Mouse (Mus musculus): ENCODE data around the gene Clcn1. TPM values are rescaled to one million over a fixed set of nuclear protein-coding genes. Genes with fewer than 3 reads are reported as not detected.

Clcn1 gene
- total RNA-seq (2017), result not detected in 3 replicates

- no peak for ATAC-seq (replicated peaks; ENCODE audit: insufficient number of reproducible peaks, low FRiP score, low TSS enrichment, poor library complexity, severe bottlenecking)
Observed at GRCm38 (mm10) chr6:42286448-42286847, at the start of gene Clcn1. TSS of gene Clcn1 (plus strand) at chr6:42286685.

GRCm38 (mm10) chr6:42237276-42237805, 49.1 kb upstream of the Clcn1 start:
- ATAC-seq (replicated peaks; ENCODE audit: insufficient number of reproducible peaks, low FRiP score, low TSS enrichment, poor library complexity, severe bottlenecking), result no peak

- ATAC-seq (replicated peaks; ENCODE audit: insufficient number of reproducible peaks, low FRiP score, low TSS enrichment, poor library complexity, severe bottlenecking), result no peak
Observed at GRCm38 (mm10) chr6:42241311-42242045, 45.0 kb upstream of the Clcn1 start.

- peak; percentile 98 for ATAC-seq (replicated peaks; ENCODE audit: insufficient number of reproducible peaks, low FRiP score, low TSS enrichment, poor library complexity, severe bottlenecking)
Observed at GRCm38 (mm10) chr6:42245711-42246353, 40.7 kb upstream of the Clcn1 start, which contains the start of gene Gstk1. TSS of gene Gstk1 (plus strand) at chr6:42245935.

GRCm38 (mm10) chr6:42247173-42247572, 39.3 kb upstream of the Clcn1 start:
- ATAC-seq (replicated peaks; ENCODE audit: insufficient number of reproducible peaks, low FRiP score, low TSS enrichment, poor library complexity, severe bottlenecking), result no peak

- no peak for ATAC-seq (replicated peaks; ENCODE audit: insufficient number of reproducible peaks, low FRiP score, low TSS enrichment, poor library complexity, severe bottlenecking)
Observed at GRCm38 (mm10) chr6:42247981-42248380, 38.5 kb upstream of the Clcn1 start.

GRCm38 (mm10) chr6:42251791-42252190, 34.7 kb upstream of the Clcn1 start:
- ATAC-seq (replicated peaks; ENCODE audit: insufficient number of reproducible peaks, low FRiP score, low TSS enrichment, poor library complexity, severe bottlenecking), result no peak

- ATAC-seq (replicated peaks; ENCODE audit: insufficient number of reproducible peaks, low FRiP score, low TSS enrichment, poor library complexity, severe bottlenecking), result no peak
Observed at GRCm38 (mm10) chr6:42253103-42253502, 33.4 kb upstream of the Clcn1 start.

- peak; percentile 62; the same call in 1 of the 2 replicates for ATAC-seq (replicated peaks; ENCODE audit: insufficient number of reproducible peaks, low FRiP score, low TSS enrichment, poor library complexity, severe bottlenecking)
Observed at GRCm38 (mm10) chr6:42257303-42257863, 29.1 kb upstream of the Clcn1 start.

GRCm38 (mm10) chr6:42260430-42260829, 26.1 kb upstream of the Clcn1 start:
- ATAC-seq (replicated peaks; ENCODE audit: insufficient number of reproducible peaks, low FRiP score, low TSS enrichment, poor library complexity, severe bottlenecking), result no peak

GRCm38 (mm10) chr6:42261524-42262170, 24.8 kb upstream of the Clcn1 start, which contains the start of gene Tmem139:
TSS of gene Tmem139 (plus strand) at chr6:42261970.
- no peak for ATAC-seq (replicated peaks; ENCODE audit: insufficient number of reproducible peaks, low FRiP score, low TSS enrichment, poor library complexity, severe bottlenecking)

GRCm38 (mm10) chr6:42264626-42265312, 21.7 kb upstream of the Clcn1 start, which contains the start of gene Casp2:
TSS of gene Casp2 (plus strand) at chr6:42264985.
- peak; percentile 88 for ATAC-seq (replicated peaks; ENCODE audit: insufficient number of reproducible peaks, low FRiP score, low TSS enrichment, poor library complexity, severe bottlenecking)

- ATAC-seq (replicated peaks; ENCODE audit: insufficient number of reproducible peaks, low FRiP score, low TSS enrichment, poor library complexity, severe bottlenecking), result 0 out of 2 replicates have a peak, but pooled peaks have one; percentile 18
Observed at GRCm38 (mm10) chr6:42265391-42266330, 20.8 kb upstream of the Clcn1 start.

GRCm38 (mm10) chr6:42270817-42271216, 15.7 kb upstream of the Clcn1 start:
- no peak for ATAC-seq (replicated peaks; ENCODE audit: insufficient number of reproducible peaks, low FRiP score, low TSS enrichment, poor library complexity, severe bottlenecking)

- ATAC-seq (replicated peaks; ENCODE audit: insufficient number of reproducible peaks, low FRiP score, low TSS enrichment, poor library complexity, severe bottlenecking), result no peak
Observed at GRCm38 (mm10) chr6:42276151-42276550, 10.3 kb upstream of the Clcn1 start.

- no peak for ATAC-seq (replicated peaks; ENCODE audit: insufficient number of reproducible peaks, low FRiP score, low TSS enrichment, poor library complexity, severe bottlenecking)
Observed at GRCm38 (mm10) chr6:42282865-42283528, 3.5 kb upstream of the Clcn1 start.

- no peak for ATAC-seq (replicated peaks; ENCODE audit: insufficient number of reproducible peaks, low FRiP score, low TSS enrichment, poor library complexity, severe bottlenecking)
Observed at GRCm38 (mm10) chr6:42287562-42287961, 1.1 kb downstream of the Clcn1 start.

All from monocyte, adult 5-6 weeks (primary cell).